Mouse (Mus musculus) spleen, postnatal 14 days (tissue): ENCODE data around the gene Mettl26.
"Not testable (repeated sequence)": the region's sequence is repeated elsewhere in the genome, so short reads cannot be mapped to it uniquely, and the experiment has no call there.

Experiments
- DNase-seq, 2 experiments: peaks; one replicate each; pipeline ENCODE4 v3.0.0; 2021 to 2022; ENCODE audit warnings: low spot score in 2 of 2

Mettl26 gene

GRCm38 (mm10) chr17:25868601-25869191, 6.2 kb upstream of the Mettl26 start, which contains the start of gene Mcrip2:
Gene Mcrip2, minus strand, starts transcription at chr17:25868764.
- DNase-seq, result peak; percentile 44 to 45

DNA sequence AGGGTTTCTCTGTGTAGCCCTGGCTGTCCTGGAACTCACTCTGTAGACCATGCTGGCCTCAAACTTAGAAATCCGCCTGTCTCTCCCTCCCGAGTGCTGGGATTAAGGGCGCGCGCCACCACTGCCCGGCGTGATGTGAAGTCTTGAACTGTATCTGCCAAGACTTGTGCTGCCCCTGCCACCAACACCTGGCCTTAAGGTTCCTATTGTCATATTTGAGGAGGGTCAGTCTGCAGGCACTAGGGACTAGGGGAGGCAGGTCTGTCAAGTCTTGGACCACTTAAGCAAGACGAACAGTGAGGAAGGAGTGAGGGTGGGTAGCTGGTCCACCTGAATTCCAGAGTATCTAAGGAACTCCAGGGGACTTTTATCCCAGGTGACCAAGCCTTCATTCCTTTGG, 5.4 kb upstream of the Mettl26 start:
- DNase-seq, result no peak

GRCm38 (mm10) chr17:25869954-25870353, 4.9 kb upstream of the Mettl26 start:
- DNase-seq, result no peak

- DNase-seq, result not testable (repeated sequence)
These were observed 3.3 kb upstream of the Mettl26 start for GRCm38 (mm10) chr17:25871566-25871965.

GRCm38 (mm10) chr17:25872676-25873075, 2.2 kb upstream of the Mettl26 start:
- no peak for DNase-seq

GRCm38 (mm10) chr17:25873405-25874147, 1.3 kb upstream of the Mettl26 start:
- DNase-seq, result no peak

DNA sequence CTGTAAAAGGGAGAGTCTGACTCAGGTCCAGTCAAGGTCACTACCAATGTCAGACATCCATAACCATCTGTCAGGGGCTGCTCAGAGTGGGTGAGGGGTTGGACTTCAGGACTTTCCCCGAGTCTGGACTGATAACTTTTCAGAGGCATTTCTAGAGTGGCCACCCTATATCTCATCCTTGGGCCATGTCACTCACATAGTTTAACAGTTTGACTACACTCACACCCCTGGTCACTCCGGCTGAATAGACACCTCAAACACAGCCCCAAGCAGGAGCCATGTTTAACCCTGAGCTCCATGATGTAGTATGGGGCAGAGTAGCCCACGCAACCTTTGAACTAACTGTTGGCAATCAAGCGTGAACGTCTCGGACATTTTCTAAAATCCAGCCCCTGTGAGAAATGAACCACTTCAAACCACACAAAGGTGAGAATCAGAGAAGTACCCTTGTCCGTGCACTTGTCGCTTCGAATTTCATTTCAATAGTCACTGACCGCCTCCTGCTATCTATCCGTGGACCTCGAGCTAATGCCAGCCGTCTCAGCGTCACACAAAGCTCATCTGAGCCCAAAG, 640 bp upstream of the Mettl26 start:
- no peak for DNase-seq

DNA sequence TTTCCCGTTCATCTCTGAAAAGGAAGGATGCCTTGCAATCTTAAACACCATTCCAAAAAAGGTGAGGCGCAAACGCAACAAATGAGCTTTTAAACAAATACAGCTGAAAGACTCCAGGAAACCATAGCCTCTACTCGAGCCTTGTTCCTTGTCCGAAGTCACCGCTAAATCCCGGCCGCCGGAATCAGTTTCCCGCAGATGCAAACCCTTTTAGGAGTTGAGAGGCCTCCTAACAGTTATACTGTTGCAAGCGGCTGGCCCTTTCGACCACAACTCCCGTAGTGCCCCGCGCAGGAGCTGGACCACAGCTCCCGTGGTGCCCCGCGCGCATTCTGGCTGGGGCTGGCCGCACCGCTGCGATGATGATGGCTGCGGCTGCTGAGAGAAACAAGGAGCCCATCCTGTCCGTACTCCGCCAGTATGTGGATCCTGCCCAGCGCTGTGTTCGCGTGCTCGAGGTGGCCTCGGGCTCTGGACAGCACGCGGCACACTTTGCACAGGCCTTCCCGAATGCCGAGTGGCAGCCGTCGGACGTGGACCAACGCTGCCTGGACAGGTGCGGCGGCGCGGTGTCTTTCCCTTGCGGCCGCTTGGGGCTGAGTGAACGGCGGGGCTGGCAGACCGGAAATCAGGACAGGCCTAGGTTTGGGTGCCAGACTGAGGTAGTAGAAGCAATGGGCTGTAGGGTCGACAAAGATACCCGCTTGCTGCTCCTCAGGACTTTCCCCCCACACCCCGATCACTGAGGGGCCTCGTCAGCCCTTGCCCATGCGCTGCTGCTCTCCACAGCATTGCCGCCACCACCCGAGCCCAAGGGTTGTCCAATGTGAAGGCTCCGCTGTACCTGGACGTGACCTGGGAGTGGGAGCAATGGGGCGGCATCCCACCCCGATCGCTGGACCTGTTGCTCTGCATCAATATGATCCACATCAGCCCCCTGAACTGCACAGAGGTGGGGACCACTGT, 580 bp downstream of the Mettl26 start:
- DNase-seq, result peak; percentile 78 to 83

DNA sequence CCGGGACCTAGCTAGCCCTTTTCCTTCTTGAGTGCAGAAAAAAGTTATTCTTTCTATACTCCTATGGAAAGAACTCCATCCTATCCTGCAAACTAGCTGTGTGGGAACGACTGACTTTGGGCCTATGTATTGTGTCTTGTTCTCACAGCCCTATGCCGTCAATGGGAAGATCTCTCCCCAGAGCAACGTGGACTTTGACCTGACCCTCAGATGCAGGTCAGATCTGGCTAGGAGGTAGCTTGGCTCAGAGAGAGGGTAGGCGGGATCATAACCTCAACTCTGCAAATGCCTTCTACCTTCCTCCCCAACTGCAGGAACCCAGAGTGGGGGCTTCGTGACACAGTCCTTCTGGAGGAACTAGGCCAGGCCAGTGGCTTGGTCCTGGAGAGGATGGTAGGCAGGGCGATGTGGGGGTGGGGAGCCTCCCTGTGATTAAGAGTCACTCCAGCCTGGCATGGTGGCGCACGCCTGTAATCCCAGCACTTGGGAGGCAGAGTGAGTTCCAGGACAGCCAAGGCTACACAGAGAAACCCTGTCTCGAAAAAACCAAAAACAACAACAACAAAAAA, 1.6 kb downstream of the Mettl26 start:
- no peak for DNase-seq

DNA sequence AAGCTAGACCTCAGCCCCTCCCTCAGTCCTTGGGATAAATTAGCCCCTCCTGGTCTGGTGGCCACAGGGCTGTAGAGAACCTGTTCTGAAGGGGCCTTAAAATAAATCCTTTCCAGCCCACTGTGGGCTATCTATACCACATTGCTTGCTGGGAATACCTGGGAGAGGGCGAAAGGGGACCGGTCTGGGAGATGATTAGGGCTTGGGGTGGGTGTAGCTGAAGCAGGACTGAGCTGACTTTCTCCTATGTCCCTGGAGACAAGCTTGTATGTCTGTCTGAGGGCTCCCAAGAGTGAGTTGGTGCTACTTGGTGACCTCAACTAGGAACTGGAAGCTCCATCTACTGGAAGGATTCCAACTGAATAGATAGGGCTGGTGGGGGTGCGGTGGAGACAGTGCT, 2.2 kb downstream of the Mettl26 start:
- DNase-seq, result no peak

DNA sequence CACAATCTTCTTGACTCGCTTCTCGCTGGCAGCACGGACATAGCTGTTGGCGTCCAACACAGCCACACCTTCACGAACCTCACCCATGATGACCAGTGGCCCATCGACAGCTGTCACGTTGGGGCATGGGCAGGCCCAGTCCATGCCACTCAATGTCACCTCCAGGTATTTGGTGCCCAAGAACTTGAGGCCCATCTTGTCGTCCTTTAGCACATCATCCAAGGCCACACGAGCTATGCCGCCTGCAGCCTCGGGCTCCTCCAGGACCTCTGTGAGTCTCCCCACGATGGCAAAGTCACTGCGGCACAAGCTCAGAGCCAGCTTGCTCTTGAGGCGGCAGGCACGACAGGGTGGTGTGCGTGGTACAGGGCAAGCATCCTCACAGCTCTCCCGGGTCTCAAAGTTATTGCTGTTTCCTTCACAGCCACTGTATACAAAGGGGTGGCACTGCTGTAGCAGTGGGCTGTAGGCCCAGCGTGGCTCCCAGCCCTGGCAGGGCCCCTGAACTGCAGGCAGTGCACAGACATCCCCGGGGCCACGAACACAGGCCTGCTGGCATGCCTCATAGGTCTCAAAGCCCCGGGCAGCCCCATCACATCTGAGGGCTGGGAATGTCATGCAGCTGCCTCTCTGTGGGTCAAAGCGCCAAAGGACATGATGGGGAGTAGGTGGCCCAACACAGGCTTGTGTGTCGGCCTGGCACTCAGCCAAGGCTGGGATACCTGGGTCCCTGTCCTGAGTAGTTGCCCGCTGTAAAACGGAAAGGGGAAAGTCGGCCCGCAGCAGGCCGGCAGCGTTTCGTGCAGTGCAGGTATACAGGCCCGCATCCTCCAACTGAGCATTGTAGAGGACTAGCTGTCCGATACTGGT, 3.1 kb downstream of the Mettl26 start:
- DNase-seq, result no peak

GRCm38 (mm10) chr17:25878611-25879180, 3.8 kb downstream of the Mettl26 start:
- no peak for DNase-seq

DNA sequence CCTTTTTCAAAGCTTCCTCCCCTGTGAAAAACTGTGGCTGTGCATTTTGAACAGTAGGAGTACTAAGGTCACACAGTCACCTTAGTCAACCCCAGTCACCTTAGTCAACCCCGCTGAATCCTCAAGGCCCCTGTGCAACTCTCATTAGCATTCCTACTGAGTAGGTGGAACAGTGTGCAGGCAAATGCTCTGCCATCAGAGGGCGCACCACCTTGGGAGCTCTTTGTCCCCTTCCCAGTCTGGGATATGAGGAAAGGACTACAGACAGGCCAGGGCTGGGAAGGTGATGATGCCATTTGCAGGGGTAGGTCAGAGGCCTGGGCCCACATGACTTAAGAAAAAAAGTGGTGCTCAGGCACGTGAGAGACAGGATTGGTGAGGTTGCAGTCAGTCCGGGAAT, 4.4 kb downstream of the Mettl26 start:
- no peak for DNase-seq

DNA sequence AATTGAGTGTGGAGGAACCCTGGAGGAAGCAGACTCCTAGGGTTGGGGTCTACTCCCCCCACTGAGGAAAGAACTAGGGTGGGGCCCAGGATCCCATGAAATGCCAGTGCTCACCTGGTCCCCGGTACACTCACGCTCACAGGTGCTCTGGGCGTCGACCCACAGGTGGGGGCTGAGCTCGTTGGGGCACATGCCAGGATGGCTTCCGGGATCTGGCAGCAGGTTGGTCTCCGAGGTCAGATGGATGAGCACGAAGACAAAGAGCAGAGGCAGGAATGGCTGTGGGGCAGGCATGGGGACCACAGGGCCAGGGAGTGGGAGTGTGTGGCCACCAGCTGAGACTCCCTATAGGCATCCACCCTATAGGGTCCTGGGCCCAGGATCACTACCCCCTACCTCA, 4.9 kb downstream of the Mettl26 start:
- DNase-seq, result no peak

DNA sequence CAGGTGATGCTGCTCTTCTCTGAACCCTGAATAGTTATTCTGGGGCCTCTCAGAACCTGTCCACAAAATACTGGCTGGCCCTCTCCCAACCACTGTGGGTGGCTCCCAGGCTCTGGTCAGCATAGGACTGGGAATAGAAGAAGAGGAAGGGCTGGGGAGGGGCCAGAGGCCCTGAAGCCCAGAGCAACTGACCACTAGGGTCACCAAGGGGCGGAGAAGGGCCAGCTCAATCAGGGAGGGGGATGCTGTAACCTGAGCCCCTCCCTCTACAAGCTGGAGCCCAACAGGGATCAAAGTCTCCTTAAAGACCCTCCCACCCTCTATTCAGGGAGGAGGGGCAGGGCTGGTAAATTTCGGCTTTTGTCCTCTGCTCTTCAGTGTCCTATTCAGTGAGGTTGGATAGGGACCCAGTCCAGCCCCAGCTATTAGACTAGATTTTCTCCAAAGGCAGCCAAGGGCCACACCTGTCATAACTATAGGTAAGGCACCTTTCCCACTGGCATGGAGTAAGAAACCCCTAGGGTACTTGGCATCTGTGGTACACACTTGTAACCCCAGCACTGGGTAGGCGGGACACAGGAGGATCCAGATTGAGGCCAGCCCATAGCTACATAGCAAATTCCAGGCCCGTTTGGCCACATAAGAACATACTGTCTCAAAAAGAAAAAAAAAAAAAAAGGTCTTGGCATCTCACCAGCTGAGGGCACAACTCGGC, 5.5 kb downstream of the Mettl26 start, which contains the start of gene Wfikkn1:
Gene Wfikkn1 (minus strand): TSS at position 663 of the 715 bp plus-strand sequence.
- no peak for DNase-seq

DNA sequence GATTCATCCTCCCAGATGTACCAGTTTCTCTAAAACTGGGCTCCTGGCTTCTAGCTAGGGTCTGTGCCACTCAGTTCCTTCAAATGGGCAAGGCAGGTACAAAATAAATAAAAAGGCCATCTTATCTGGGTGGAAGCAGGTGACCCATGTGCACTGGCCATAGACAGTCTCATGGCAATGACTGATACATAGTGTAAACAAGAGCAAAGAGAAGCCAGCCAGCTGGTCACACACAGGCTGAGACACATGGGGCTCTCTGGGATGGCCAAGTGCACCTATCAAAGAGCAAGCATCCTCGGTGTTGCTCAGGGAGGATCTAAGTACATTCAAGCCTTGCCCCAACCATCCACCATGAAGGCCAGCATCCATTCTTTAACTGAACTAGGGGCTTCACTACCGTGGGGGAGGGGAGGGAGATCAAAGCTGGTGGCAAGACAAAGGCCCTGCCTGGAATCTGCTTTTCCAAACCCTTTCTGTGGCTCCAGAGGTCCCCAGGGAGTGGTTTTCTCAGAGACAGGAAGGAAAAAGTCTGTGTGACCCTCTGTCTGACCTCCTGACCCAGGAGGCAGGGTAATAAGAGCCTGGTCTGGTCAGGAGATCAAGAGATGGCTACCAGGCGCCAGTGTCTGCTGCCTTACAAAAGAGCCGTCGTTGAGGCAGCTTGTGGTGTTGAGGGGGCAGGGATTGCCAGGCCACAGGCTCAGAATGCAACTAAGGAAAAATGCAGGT, 6.2 kb downstream of the Mettl26 start:
- no peak for DNase-seq

DNA sequence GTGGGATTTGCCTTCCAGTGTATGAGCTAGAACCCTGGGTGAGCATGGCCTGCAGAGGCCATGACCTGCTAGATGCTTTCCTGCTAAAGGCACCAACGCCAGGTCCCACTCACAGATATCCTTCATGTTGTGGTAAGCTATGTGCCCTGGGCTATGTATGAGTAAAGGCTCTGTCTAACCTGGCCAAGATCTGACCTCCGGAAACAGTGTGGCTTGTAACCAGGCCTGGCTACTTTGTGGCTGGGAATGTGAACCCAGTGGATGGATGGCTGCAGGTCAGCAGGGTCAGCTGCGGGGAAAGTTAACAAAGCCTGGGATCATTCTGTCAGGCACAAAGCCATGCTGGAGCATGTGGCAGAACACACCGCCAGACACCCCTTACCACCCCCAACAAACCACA, 6.8 kb downstream of the Mettl26 start:
- no peak for DNase-seq

- no peak for DNase-seq
These were observed 7.4 kb downstream of the Mettl26 start for GRCm38 (mm10) chr17:25882306-25882705.

GRCm38 (mm10) chr17:25883268-25883667, 8.4 kb downstream of the Mettl26 start:
- no peak for DNase-seq
